Mouse (Mus musculus) layer of hippocampus, postnatal 14 days (tissue): ENCODE data around the gene Ripor3. TPM values are rescaled to one million over a fixed set of nuclear protein-coding genes. Genes with fewer than 3 reads are reported as not detected.

ENCODE experiments used
- DNase-seq, 2 experiments: peaks; one replicate each; pipeline ENCODE4 v3.0.0; 2021 to 2022; ENCODE audit warnings: low spot score in 2 of 2, mixed read lengths in 1 of 2
- total RNA-seq, 2 experiments: library from RNA; stranded (reverse); gene quantifications; 2 replicates each; pipeline ENCODE4 v1.2.3; 2021

The Ripor3 gene
- total RNA-seq, 2 experiments from 2014 or later = 0.14 to 0.21 TPM

DNA sequence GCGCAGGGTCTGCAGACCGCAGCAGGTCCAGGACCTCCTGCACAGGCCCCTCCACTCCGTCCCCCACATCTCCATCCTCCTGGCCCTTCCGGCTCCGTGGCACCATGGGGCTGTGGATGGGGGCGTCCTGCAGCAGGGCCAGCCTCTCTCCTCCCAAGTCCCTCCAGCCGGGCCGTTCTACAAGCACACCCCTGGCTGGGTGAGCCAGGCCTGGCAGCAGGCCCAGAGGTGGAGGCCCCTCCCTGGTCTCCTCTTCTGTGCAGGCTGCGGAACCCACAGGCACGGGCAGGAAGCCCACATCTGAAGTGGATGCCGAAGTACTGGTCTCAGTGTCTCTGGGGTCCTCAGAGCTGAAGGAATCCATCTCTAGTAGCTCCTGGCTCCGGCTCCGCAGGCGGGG lies 21.1 kb downstream of the Ripor3 start:
- no peak for DNase-seq

DNA sequence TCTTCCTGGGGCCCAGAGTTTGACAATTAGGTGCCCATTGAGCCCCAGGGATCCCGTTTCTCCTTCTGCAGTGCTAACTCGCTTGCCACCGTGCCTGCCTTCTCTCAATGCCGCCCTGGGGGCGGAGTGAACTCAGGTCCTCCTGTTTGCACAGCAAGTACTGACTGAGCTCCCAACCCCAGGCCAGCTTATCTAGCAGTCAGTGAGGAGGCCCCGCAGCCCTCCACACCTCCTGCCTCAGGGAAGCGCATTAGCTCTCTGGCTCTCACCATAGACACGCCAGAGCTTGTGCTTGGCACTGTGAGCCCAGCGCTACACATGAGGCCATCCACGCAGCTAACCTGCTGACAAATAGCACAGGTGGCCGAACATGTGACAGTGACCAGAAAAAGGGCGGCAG lies 22.8 kb downstream of the Ripor3 start:
- no peak for DNase-seq

DNA sequence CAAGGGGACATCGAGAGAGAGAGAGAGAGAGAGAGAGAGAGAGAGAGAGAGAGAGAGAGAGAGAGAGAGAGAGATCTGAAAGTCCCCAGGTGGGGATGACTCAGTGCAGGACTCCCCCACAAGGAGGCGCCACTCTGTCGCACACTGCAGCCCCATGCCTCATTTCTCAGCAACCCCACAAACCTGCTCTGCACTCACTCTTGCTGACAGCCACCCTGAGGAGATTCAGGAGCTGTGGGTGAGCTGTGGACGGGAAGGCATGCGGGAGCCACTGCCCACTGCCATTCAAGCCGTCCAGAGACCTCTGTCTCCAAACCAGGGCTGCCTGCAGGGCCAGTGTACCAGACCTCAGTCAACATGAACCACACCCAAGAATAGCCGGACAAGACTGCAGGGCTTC lies 23.7 kb downstream of the Ripor3 start:
- DNase-seq = no peak

DNA sequence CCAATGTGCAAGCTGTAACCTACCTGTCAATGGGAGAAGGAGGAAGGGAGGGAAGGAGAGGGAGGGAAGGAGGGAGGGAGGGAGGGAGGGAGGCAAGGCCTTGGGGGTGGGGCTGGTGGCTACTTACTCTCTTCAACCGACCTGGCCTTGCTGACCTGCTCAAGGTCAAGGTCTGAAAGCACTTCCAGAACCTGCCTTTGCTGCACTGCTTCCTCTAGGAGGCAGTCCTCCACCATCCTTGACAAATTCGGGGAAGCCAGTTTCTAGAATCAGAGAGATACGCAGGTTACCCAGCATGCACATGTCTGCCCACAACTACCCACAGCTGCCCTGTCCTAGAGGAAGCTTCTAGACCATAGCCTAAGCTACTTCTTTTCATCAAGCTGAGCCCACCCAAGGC lies 25.5 kb downstream of the Ripor3 start:
- no peak for DNase-seq

DNA sequence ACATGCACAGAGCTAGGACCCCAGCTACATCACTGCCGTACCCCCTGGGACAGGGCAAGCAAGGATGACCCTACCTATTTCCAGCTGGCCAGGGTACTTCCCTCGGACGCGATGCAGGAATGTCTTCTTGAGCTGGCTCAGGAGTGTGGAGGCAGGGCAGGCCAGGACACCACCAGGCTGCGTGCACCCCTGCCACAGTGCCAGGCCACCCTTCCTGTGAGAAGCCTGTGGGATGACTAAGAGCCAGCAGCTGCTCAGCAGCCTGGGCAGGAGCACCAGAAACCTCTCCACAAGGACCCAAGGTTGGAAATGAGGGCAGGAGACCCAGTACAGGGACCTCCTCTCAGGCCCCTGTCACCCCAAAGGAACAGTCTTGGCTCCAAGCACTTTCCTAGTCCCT lies 26.0 kb downstream of the Ripor3 start:
- no peak for DNase-seq

DNA sequence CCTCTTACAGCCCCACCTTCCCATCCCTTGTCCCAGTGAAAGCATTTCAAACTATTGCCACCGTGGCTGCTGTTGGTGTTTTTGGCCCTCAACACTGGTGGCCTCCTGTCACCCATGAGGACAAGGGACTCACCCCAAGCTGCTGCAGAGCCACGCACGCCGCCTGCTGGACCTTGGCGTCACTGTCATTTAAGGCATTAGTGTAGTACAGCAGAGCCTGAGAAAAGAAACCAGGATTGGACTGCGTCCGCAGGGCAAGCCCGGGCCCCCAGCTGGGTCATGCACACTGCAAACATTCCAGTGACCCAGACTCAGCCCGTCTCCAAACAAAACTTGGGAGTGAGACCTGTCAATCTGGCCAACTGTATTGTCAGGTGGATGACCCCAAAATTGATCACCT lies 27.8 kb downstream of the Ripor3 start:
- no peak for DNase-seq

DNA sequence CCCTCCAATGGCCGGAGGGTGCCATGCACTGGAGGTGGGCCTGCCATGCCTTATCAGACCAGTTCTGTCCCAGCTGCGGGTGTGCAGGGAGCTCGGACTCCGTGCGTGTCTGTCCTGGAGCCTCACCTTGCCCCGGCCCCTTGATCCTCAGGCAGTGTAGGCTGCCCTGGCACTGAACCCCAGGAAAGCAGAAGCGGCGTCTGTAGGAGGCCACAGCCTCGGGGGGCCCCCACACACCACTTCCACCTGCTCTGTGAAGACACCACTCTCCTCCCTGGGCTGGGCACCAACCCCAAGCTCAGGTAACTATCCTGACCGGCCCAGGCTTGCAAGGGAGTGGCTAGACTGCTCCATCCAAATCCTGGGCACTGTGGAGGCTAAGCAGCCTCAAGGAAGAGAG lies 30.0 kb downstream of the Ripor3 start:
- no peak for DNase-seq

DNA sequence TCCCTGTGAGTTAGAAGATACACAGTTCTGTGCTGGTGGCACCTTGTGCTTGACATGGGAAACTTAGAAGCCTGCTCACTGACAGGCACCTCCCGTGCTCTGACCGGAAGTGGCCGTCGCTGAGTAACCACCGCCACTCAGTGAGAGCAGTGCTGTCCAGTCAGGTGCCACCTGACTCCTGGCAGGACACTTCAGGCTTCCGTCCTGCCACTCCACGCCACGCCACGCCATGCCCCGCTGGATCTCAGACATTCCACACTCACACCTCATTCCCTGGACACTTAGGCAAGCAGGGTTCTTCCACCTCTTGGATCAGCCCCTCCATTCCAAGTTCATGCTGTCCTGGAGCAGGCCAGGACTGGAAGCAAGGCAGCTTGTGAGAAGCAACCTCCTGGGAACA lies 32.1 kb downstream of the Ripor3 start:
- no peak for DNase-seq

DNA sequence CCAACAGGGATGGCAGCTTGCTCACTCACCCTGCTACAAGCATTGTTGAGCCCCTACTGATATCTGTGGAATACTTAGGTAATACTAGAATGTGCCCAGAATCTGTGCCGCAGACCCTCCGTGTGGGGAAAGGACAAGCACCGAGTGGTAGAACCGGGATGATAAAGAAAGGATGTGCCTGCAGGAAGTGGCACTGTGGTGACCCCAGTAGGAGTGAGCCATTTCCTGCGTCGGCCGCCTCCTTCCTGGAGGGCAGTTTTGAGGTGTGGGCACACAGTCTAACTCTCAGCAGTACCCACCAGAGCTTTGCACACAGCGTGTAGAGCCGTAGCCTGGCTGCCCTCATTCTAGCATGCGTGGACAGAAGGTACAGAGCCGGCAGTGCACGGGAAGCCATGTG lies 34.7 kb downstream of the Ripor3 start:
- DNase-seq = no peak

DNA sequence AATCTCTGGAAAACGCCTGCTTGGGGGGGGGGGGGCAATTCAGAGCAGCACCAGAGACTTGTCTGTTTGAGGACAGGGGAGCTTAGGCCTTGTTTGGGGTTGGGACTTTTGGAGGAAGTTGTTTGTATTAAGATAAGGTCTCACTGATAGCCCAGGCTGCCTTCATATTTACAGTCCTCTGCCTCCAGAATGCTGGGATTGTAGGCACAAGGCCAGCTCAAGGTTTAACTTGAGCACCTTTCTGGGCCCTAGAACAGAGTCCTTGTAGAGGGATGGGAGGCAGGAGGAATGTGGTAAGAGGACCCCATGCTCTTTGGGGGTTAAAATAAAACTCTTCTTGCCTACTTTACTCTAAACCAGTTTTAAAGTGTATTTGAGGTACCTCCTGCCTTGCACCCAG lies 37.6 kb downstream of the Ripor3 start:
- no peak for DNase-seq

DNA sequence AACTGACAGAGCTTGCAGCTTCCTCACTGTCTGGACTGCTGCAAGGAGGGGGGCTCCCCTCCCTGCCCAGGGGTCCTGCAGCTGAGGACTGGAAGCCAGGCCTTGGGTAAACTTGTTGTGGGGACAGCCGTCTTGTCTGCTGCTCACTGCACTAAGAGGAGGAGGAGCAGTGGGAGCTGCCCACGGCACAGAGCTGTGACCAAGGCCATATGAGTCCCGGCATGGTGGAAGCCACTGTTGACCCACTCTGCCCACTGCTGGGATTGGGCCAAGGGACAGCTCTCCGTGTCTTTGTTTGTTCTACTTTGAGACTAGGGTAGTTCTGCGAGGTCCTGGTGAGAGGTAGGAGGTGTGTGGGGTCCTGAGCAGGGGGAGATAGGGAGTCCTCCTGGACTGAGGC lies 38.3 kb downstream of the Ripor3 start:
- no peak for DNase-seq

DNA sequence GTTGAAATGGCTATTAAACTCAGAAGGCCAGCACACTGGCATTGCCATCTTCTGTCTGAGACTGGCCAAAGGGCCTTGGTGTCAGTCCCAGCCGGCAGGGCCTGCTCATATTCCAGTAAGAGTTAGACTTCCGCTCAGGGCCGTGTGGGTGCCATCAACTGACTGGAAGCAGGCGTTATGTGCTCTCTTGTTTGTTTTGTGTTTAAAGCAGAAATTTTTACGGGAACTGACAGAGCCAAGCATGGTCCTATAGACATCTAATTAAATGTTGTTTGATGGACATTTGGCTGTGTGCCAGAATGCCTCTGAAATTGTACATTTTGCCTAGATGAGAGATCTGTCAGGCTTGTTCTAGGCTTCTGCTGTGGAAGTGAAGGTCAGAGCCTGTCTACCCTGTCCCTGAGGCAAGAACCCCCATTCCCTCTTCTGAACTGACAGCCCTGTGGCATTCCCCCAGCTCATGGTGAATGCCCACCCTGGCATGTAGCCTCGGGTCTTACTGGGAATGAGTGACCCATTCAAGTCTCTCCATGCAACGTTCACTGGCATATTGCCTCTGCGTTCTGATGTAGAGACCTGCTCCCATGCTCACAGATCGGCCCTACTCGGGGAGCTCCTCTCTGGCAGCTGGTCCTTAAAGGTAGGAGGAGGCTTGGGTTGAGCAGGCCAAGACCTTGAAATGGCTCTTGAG lies 40.4 kb downstream of the Ripor3 start:
- no peak for DNase-seq

DNA sequence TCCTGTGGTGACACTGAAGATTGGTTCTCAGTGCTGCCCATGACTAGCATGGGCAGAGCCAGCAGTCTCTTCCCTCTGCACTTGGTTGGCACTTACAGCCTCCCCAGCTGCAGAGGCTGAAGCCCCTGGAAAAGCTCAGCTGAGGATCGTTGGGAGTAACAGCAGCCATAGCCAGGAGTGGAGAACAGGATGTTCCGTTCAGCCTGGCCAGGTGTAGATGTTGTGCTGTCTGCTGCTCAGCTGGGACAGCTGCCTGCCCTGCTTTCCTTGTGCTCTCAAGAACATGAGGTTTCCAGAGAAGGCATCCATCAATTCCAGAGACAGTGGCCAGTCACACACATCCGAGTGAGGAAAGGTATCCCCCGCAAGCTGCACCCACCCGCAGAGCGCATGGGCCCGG lies 41.9 kb downstream of the Ripor3 start:
- DNase-seq = no peak

DNA sequence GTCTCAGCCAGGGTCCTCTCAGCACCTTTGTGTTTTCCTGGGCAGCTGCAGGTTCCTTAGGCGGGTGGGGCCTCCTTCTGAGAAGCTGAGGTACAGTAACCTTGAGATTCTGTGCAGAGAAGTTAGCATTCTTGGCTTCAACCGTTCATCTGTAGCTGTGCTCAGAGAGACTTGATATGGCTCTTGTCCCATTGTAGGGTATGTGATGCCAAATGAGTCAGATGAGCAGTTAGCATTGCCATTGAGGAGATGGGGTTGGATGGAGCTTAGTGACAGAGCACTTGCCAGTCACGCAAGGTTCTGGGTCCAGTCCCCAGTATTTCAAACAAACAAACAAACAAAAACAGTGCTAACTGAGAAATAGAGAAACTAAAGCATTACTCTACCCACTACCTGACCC lies 44.5 kb downstream of the Ripor3 start:
- no peak for DNase-seq

DNA sequence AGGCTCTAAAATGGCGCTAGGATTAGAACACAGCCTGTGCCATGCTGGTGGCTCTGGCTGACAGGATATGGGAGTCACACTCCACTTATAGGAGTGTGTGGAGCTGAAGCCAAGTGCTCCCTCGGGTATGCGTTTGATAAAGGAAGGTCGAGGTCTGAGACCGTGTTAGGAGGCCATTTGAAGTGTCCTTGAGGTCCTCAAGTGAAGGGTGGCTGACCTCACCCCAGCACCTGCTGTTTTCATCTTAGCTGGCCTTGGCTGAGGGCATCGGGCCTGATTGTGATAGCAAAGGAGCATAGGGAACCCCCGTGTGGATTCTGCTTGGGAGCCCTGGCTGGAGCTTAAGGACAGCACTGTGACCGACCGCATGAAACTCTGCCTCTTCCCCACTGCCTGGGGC lies 46.1 kb downstream of the Ripor3 start:
- DNase-seq = no peak

DNA sequence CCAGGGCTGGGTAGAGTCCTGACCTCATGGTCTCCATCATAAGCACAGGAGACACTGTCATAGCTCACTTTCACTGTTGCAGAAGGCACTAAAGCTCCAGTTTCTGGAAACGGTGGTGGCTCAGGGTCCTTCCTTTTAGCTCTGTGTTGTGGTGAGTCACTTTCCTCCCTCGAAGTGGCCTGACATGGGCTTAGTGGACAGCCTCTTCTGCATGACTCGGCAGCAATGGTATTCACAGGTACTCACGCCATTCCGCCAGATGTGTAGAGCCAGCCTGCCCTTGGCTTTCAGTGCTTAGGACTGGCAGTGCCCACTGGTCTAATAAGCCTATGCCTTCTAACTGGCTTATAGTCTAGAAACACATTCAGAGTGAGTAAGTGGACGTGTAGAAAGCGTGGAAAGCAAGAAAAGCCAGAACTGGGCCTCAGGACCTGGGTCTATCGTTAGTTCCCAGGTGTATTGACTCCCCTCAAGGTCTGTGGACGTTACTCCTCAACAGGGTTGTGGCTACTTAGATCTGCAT lies 46.6 kb downstream of the Ripor3 start:
- DNase-seq = no peak

DNA sequence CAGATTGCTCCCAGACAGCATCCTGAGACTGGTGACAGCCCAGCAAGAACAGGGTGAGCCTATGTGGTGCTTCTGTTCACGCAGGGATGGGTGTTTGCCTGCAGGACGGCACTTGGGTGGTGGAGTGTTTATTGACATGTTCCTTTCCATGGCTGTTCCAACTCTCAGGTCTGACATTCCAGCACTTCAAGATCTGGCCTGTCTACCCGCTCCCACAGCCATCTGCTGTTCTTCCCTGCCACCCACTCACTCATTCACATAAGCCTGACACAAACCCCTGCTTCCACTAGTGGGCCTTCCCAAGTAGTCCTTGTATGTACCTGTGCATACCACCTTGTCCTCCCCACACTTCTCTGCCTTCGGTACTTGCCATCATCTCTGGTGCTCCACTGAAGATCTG lies 47.2 kb downstream of the Ripor3 start:
- DNase-seq = peak in 1 of 2 experiments; percentile 61

DNA sequence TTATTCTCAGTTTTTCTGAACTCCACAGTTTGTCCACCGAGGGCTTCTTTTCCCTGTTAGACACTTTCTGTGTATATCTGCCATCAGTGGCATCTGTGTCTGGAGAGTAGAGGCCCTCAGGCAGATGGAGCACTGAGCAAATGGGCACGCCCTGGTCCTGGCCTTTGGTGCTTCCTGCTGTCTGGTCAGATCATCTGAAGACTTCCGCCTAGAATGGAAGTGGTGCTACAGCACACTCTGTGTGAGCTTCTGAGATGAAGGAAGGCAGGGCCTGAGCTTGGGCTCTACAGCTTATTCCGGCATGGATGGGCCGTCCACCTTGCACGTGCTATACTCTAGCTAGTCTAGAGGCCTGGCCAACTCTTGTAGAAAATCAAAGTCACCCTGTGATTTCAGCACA lies 48.1 kb downstream of the Ripor3 start:
- DNase-seq = no peak

DNA sequence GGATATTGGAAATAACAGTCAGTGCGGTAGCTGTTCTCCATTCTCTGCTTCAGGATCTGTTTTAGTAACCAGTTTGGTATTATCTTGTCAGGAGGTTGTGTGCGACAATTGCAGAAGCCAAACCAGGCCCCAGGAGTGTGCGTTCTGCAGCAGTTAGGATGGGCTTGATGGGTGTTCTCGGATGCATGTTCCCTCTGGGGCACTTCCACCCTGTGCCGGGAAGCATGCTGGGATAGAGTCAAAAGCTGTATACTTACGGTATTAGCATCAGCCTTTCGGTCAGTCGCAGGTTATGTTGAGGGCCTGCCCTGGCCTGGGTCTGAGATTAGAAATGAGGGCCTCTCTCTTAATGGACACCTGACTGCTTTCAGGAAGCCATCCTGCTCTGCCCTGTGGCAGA lies 49.8 kb downstream of the Ripor3 start:
- DNase-seq = no peak

DNA sequence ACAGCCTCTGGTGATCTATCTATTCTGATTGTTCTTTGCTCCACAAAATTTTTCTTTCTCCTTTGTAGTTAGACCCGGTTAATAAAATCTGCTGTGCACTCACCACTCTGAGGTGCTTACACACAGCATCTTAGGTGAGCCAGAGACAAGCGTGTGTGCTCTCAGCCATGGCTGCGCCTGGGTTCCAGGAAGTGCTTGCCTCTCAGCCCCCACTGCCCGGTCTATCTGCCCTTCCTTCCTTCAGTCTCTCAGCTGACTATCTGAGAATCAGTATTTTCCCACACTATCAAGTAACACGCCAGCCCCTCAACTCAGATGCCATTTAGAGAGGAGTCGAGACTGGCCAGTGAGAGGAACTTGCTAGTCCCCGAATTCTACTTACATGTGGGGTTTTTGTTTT lies 50.4 kb downstream of the Ripor3 start:
- no peak for DNase-seq

DNA sequence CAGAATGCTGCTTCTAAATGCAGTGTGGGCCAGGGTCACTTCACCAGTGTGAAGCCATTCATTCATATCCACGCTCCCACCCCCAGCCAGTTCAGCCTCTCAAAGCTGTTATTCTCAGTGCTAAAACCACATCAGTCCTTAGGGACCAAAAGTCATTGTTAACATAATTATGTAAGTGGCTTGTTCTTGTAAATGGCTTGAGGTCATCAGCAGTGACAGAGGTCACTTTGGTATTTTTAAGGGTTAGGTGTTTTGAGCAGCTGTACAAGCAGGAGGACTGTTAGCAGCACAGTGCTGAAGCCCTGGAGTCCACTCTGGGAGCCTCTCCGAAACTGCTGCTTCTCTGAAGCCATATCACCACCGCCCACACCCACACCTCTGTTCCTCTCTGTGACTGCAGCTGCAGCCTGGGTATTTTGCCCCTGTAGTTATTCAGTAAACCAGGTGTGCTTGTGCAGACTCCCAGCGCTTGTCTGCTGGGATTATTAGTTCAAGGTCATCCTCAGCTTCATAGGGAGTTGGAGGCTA lies 51.0 kb downstream of the Ripor3 start:
- DNase-seq = no peak

DNA sequence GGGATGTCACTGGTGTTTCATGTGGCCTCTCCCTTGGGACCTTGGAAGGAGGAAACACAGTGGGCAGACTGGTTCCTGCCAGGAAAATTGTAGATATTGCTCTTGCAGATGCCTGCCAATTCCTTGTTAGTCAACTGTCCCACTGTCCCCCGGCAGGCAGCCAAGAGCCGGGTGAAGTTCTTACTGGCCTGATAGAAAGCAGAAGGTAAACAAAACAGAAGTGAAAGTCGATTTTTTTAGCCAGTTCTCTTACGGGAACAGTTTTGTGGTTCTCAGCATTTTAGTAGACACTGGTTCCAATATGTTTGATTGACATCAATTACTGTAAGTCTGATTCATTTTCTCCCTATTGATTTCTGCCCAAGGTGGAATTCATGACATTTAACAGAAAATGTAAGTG lies 51.6 kb downstream of the Ripor3 start:
- DNase-seq = peak in 1 of 2 experiments; percentile 73

DNA sequence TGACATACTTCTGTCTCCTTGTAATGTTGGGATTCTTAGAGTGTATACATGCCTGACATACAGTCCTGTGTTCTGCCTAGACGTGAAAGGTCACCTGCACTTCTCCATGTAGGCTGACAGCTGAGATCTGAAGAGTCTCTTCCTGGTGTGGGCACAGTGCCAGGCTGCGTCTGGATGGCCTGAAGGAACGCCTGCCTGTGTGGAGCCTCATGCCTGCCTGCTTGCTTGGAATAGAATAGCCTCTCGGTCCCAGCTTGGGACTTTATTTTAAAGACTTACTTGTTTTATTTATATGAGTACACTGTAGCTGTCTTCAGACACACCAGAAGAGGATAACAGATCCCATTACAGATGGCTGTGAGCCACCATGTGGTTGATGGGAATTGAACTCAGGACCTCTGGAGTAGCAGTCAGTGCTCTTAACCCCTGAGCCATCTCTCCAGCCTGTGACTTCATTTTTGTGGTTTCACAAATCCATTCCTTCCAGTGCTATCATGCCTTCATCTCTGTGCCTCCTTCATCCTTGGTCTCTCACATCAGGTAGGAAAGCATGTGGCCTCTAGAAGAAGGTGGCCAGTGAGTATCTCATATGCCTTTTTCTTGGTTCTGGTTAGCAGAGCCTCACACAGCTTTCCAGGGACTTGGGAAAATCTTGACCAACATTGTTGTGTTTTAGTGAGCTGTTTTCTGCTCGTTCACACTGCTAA lies 52.2 kb downstream of the Ripor3 start:
- DNase-seq = no peak
